Mouse (Mus musculus): ENCODE measurements at regions not wholly inside any gene's neighbourhood (a gene's known extent, or its start where the extent isn't known, plus 50 kb on each side); places are given as distances from the start of the nearest gene placed in this dataset.

- TF ChIP-seq POLR2A (IDR thresholded peaks at IDR 0.05; ENCODE audit: low read depth, low read length) (no peak), TBP (conservative IDR thresholded peaks at IDR 0.05; ENCODE audit: low read depth, low read length) (no peak), CTCF (conservative IDR thresholded peaks at IDR 0.05 in 1 of 2, IDR thresholded peaks at IDR 0.05 in 1 of 2; ENCODE audit: low read depth in 2 of 2, low read length in 2 of 2) (no peak), GABPA (IDR thresholded peaks at IDR 0.05; ENCODE audit: insufficient replicate concordance, low read depth, low read length) (no peak), USF1 (IDR thresholded peaks at IDR 0.05; ENCODE audit: low read depth, low read length) (no peak), CHD2 (IDR thresholded peaks at IDR 0.05; ENCODE audit: low read length) (no peak), EP300 (IDR thresholded peaks at IDR 0.05; ENCODE audit: low read length) (no peak), POLR2AphosphoS2 (IDR thresholded peaks at IDR 0.05; ENCODE audit: low read depth, low read length) (no peak), IRF4 (IDR thresholded peaks at IDR 0.05; ENCODE audit: low read depth, low read length) (no peak), ELF1 (IDR thresholded peaks at IDR 0.05; ENCODE audit: low read depth, low read length) (no peak), NELFE (IDR thresholded peaks at IDR 0.05; ENCODE audit: low read depth, low read length) (no peak), ETS1 (conservative IDR thresholded peaks at IDR 0.05; ENCODE audit: low read depth, low read length) (no peak), RCOR1 (conservative IDR thresholded peaks at IDR 0.05; ENCODE audit: low read depth, low read length) (no peak)
Observed at GRCm38 (mm10) chr3:27773176-27773575, 62.1 kb upstream of the Fndc3b start.
